Mouse (Mus musculus) skeletal muscle tissue, adult 2 months (tissue): ENCODE results near the gene Tbc1d9b.
"Not testable (repeated sequence)": the region's sequence is repeated elsewhere in the genome, so short reads cannot be mapped to it uniquely, and the experiment has no call there.

Experiments
- DNase-seq: peaks from one replicate; pipeline ENCODE4 v3.0.0-alpha.2; 2012; ENCODE audit warnings: low read depth, low spot score

Gene Tbc1d9b

DNA sequence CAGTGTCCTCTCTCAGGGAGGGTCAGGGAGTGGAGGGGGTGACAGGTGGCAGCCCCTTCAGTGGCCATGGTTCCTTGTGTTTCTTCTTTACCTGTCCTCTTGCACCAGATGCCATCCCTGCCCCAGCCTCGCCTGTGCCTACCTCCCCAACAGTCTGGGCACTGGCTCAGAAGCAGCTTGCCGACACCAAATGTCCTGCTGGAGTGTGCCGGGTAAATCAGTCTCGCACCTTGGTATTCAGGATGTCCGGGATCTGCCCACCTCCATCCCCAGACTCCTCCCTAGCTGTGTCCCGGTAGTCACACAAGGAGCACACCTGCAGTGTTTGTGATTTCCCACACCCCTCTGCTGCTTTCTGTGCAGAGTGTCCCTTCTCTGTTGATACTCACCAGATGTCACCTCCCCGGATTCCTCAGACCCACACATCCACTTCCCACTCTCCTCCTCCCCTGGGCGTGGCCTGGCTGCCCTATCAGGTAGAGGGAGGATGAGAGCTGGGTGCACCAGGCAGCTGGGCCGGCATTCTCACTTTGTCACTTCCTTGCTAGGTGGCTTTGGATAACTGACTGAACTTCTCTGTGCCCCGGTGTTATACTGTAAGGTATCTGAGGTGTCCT is 7.1 kb downstream of the Tbc1d9b start:
- DNase-seq, result no peak

DNA sequence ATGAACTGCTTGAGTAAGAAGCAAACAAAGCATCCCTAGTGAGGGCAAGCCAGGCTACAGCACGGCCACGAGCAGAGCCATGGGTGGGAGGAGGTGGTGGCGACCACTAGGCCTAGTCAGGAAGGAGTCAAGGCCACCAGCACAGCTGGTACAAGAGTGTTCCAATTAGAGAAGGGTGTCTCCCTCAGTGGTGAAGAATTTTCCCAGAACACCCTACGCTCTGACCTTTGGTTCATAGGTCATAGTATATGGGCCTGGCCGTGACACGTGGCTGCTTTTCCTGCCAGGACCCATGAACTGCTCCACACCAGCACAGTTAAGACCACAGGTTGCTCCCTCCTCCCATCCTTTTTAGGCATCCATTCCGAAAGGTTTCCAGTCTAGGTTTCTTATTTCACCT is 8.4 kb downstream of the Tbc1d9b start:
- DNase-seq, result no peak

DNA sequence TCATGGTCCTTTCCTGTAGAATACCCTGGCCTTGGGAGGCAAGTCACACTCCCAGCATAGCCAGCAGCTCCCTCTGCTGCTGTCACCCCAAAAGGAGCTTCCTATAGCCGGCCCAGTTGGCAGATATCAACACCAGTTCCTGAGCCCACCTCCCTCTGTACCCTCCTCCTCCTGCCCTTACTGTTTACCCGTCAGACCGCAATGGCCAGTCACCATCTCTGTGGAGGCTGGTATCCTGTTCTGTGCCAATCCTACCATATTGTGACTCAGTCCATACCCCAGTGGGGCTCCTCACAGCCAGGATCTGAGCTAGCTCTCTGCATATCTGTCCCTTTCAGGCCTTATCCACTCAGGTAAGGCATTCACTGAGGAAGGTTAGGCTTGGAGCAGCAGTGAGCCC is 14.3 kb downstream of the Tbc1d9b start:
- no peak for DNase-seq

DNA sequence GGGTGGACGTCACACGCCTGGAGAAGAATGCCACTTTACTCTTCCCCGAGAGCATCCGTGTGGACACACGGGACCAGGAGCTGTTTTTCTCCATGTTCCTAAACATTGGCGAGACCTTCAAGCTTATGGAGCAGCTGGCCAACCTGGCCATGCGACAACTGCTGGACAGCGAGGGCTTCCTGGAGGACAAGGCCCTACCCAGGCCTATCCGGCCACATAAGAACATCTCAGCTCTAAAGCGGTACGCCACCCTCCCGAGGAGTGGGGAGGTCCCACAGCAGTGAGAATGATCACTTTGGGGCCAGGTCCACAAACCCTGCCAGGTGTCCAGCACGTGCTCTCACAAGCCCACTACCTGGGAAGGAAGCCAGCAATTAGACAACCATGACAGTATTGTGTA is 14.9 kb downstream of the Tbc1d9b start:
- DNase-seq, result no peak

DNA sequence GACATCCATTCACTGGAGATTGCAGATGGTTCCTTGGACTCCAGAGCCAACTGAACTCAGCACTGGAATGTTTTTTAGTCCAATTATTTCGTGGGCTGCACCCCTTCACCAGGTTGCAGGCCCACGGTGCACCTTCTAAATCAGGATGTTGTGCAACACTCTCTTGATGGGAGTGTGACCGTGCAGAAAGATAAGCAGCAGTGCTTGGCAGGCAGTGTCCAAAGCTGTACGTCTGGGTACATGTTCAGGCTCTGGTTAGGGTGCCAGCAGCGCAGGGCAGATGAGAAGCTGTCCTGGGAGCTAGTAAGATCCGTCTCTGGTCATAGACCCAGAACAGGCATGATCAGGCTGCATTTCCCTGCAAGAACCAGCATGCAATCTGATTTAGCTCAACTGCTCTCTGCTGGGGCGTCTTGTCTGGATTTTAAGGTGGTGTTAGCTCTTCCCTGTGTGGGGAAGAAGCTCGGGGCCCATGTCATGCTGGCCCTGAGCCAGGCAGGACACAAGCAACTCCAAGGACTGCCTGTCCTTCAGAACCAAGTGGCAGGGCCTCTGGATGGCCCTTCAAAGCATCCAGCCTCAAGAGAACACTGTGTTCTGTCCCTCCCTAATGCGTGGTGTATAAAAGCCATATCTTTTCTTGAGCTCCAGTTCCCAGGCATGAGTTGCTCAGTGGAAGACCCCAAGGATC is 16.2 kb downstream of the Tbc1d9b start:
- peak; percentile 42 for DNase-seq

DNA sequence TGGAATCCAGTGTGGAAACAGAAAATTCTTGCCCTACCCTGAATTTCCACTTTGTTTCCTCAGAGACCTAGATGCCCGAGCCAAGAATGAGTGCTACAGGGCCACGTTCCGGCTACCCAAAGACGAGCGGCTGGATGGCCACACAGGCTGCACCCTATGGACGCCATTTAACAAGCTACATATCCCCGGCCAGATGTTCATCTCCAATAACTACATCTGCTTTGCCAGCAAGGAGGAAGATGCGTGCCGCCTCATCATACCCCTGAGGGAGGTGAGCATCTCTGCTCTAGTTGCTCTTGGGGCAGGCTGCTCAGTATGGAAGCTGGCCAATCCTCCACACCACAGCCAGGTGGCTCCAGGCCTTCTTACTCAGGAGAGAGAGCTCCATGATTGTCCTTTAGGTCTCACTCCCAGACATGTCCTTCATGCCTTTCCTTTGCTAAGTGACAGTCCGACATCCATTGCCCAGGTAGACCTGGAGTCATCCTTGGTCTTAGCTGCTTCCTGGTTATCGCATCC is 16.8 kb downstream of the Tbc1d9b start:
- DNase-seq, result no peak

DNA sequence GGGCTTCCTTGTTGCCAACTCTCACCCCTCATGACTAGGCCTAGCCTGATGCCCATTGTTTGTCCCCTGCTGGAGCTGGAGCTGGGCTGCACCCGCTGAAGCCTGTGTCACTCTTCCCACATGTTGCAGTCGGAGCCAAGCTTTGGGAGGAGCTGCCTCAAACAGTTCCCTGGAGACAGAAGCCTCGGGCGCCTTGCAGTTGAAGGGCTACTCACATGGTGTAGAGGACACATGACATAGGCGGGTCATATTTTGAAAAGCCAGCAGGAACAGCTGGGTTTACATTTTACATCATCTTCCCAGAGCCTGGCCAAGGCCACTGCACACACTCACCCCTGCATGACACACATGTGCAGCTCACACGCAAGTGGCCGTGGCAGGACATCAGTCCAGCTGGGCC is 18.0 kb downstream of the Tbc1d9b start:
- DNase-seq, result no peak

DNA sequence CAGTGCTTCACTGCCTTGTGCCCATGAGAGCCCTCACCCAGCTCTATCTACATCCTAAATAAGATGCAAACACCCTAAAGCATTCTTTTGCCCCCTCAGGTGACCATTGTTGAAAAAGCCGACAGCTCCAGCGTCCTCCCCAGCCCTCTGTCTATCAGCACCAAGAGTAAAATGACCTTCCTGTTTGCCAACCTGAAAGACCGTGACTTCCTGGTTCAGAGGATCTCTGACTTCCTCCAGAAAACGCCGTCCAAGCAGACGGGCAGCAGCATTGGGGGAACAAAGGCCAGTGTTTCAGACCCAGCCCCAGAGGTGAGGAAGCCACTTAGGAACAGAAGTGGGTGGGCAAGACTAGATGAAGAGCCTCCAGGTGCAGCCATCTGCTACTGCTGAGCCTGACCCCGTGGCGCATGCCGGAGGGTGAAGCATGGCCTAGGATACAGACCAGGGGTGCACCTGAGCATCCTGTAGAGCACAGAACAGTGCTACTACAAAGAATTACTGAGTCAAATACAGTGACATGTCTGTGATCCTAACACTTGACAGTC is 18.5 kb downstream of the Tbc1d9b start:
- DNase-seq, result no peak

DNA sequence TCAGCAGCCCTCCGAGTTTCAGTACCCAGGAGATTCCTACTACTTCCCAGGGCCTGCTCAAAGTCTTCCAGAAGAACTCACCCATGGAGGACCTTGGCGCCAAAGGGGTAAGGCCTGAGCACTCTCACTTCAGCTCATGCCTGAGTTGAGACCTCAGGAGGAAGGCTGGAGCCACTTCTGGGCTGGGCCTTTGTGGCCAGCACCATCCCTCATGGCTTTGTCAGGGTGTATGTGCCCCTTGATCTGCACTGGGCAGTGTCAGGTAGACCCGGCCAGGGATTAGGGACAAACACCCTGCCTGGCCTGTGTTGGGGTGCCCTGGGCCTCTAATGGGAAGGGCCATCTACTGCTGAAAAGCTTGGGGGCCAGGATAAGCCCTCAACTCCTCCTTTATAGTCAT is 20.2 kb downstream of the Tbc1d9b start:
- DNase-seq, result no peak

DNA sequence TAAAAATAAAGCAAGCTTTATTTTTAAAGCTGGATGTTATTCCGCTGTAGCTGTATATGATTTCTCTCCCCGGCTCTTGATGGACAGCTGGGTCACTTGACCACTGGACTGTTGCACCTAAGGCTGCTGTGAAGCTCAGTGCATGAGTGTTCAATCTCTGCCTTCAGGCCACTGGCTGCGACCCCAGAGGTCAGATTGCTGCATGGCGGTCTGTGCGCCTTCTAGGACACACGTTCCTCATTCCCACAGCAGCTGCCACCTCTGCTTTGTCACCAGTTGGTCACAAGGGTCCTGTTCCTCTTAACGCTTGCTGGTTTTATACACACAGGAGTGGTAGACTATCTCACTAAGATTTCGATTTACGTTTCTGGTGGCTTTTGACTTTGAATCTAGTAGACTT is 23.0 kb downstream of the Tbc1d9b start:
- DNase-seq, result no peak

DNA sequence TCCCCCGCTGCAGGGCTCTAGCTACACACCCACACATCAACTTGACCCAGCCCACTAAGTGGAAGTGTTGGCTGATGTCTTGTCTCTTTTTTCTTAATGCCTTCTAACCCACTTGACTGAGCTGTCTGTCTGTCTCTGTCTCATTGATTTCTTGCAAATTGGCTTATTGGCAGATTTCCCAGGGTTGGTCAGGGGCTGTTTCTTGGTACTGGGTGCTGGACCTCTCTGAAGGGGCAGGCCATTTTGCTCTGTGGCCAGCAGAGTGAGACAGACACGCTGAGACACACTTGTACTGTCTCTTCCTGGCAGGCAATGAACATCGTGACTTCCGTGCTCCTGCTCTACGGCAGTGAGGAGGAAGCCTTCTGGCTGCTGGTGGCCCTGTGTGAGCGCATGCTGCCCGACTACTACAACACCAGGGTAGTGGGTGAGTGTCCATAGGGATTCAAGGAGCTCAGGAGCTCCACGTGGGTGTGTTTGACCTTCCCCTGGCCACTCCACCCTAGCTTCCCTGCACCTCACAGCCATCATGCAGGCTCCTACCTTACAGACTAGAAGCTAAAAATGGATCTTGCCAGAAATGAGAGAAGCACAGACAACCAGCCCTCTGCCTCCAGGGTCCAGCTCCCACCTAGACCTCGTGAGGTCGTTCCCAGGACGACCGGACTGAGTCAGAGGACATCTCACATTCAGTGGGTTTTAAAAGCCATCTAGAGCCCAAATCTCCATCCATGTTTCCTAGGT is 23.8 kb downstream of the Tbc1d9b start:
- no peak for DNase-seq

DNA sequence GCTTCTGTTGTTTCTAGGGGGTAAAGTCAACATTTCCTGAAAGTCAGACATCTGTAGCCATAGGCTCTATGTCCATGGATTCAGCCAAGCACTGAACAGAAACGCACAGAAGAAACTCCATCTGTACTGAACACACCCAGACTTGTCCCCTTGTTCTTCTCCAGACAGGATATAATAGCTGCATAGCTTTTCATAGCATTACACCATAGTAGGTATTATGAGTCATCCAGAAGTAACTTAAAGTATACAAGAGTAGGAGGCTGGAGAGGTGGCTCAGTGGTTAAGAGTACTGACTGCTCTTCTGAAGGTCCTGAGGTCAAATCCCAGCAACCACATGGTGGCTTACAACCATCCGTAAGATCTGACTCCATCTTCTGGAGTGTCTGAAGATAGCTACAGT is 24.6 kb downstream of the Tbc1d9b start:
- no peak for DNase-seq

DNA sequence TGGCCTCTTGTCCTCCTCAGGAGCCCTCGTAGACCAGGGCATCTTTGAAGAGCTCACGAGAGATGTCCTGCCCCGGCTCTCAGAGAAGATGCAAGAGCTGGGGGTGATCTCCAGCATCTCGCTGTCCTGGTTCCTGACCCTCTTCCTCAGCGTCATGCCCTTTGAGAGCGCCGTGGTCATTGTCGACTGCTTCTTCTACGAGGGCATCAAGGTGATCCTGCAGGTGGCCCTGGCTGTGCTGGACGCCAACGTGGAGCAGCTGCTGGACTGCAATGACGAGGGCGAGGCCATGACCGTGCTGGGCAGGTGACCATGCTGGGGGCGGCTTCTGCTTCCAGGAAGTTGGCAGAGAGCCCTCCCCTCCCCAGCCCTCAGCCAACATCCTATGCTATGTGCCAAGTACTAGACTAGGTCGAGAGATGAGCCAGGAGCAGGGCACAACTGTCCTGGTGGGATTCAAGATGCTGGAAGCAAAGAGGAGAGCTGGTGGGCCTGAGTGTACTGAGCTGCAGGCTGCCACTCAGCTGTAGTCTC is 25.6 kb downstream of the Tbc1d9b start:
- DNase-seq, result no peak

DNA sequence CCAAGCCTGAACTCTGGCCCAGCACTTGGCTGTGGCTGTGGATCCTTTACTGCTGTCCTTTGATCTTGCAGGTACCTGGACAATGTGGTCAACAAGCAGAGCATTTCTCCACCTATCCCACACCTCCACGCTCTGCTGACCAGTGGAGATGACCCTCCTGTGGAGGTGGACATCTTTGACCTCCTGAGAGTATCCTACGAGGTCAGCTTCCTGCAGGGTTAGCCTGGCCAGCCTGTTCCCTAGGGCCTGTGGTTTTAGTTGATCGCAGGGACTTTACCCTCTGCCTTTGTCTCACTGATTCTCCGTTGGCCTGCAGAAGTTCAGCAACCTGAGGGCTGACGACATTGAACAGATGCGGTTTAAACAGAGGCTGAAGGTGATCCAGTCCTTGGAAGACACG is 27.1 kb downstream of the Tbc1d9b start:
- no peak for DNase-seq

DNA sequence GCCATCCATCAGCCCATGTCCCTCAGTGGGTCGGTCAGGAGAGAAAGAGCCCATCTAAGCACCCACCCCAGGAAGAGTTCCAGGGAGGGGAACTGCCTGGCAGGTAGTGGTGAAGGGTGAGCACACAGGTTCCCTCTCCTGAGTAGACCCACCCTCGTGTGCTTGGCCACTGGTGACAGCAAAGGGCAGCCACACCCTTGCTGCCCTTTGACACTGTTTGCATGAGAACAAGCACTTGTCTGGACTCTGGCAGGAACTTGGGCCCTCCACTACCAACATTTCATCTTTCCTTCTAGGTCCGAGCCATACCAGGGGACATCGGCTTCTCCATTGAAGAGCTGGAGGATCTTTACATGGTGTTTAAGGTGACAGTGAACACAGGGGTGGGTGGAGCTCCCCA is 28.2 kb downstream of the Tbc1d9b start:
- no peak for DNase-seq

DNA sequence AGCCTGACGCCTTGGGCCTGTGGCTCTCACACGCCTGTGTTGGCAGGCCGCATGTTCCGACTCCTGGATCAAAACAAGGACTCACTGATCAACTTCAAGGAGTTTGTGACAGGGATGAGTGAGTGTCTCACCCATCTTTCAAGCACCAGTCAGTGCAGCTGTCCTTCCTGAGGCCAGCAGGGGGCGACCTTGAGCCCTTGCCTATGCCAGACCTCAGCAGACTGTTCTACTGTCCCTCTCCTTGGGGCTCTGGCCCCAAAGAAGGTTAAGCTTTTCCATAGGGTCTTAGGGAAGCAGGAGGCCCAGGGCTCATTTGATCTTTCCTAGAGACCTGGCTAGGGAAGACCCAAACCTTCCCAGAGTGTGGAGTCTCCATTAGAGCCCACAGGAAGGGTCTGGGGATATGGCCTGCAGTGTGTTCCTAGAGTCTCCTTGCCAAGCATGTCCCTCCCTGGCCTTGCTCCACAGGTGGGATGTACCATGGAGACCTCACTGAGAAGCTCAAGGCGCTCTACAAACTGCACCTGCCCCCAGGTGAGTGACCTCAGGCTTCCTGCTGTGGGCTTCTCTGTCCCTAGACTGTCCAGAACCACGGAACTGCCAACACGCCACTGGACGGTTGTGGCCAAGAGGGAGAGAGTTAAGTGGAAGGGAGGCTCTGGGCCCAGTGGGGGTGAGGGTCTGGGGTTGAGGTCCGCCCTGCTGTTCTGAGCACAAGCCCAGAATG is 30.5 kb downstream of the Tbc1d9b start:
- peak; percentile 64 for DNase-seq

DNA sequence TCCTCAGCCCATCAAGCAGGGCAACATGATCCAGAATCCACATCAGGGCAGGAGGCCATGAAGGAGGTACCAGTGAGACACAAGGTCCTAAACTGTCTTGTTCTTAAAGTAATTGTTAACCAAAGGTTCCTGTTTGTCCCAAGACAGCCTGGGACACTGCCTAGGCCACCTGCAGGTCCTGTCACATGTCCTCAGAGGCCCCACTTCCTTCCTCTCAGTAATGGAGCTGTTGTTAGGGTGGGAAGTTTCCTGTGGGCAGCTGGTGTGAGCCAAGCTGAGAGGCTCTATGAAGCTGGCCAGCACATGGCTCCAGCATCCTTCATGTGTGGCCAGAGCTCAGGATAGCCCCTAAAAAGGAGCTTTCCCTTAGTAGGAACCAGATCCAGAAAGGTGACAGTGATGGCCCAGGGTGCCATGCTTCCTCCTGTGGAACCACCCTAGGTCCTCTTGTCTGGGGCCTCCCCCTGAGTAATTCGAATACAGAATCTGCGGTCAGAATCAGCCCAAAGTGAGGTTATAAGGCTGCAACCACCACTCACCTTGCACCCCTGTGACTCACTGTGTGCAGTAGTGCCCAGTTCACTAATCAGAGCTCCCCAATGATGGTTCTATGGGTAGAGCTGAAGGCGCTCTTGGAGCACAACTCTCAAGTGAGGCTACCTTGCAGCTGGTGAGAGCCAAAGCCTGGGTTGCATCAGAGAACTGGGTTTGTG is 31.3 kb downstream of the Tbc1d9b start:
- no peak for DNase-seq

DNA sequence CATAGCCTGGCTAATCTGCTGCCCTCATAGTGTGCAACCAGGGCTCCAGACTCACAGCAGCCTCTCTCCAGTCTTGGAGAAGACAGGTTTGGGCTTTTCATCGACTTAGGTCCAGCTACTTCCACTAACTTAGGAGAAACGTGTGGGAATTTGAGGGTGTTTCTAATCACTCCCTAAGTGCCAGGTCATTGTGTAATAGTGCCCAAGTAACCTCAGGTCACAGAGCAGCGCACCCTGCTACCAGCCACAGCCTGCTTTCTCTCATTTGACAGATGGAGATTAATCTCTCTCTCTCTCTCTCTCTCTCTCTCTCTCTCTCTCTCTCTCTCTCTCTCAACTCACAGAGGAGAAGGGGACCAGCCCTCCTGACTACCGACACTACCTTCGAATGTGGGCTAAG is 37.2 kb downstream of the Tbc1d9b start:
- no peak for DNase-seq

DNA sequence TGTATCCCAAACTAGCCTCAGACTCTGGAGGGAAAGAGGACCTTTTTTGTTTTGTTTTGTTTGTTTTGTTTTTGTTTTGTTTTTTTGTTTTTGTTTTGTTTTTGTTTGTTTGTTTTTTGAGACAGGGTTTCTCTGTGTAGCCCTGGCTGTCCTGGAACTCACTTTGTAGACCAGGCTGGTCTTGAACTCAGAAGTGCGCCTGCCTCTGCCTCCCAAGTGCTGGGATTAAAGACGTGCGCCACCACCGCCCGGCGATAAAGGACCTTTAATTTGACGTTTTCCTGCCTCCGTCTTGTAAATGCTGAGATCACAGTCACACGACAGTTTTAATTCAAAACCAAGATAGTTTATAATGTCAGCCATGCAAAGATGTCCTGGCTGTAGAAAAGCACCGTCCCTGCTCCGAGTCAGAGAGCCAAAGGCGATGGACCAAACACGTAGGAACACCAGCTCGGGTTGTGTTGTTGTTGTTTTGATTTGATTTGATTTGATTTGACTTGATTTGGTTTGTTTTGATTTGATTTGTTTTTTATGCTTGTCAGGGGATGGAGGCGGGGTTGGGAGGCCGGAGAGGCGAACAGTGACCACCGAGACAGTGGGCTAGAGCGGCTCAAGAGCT is 43.0 kb downstream of the Tbc1d9b start, which contains the start of gene Mrnip:
TSS of gene Mrnip (plus strand) at position 334 of the 619 bp plus-strand sequence.
- not testable (repeated sequence) for DNase-seq

DNA sequence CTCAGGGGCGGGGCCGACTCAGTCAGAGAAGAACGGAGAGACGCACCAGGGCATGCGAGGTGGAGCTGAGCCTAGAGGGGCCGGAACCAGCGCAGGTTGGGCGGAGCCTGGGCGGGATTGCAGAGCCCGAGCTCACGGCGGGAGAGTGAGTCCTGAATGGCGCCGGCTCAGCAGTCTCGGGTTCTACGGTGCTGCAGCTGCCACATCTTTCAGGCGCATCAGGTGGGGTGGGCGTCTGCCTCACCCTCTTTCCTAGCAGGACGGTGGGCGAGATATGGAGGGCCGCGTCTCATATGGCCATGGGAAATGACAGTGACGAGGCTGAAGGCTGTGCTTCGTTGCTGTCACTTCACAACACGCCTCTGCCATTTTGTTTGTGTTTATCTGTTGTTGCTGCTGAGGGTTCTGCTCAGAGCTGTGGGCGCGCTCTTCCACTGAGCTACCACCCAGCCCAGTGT is 43.6 kb downstream of the Tbc1d9b start:
- DNase-seq, result peak; percentile 93
